Comparison of ENCODE assay signal across 17 mouse cellular contexts in genomic region chr19:29009046-29009445, GRCm38 (mm10). TPM values are rescaled to one million over a fixed set of nuclear protein-coding genes. Genes with fewer than 3 reads are reported as not detected.
DNase-seq lines count a peak whose midpoint lies in the region; ATAC-seq lines count a peak whose summit lies in the region.
"Had no signal": no experiment of that assay in that cellular context is flagged by ENCODE, and none has a peak within 500 bp of the region (broad histone marks: within the 10 kb centered on the region; RNA-seq: fewer than 3 reads in every experiment).

No protein-coding gene starts in this region.

- no peak overlapping the region for H3K4me3 ChIP-seq in midbrain, embryonic 11.5 days (ENCODE audit: low read depth, low read length)
- no peak overlapping the region for H3K4me3 ChIP-seq in midbrain, embryonic 13.5 days (replicated peaks)
- H3K4me3 ChIP-seq: embryonic facial prominence, embryonic 12.5 days; embryonic facial prominence, embryonic 15.5 days; hindbrain, embryonic 12.5 days; hindbrain, embryonic 15.5 days had no signal

- H3K4me2 ChIP-seq in midbrain, embryonic 11.5 days: no peak overlapping the region
- no peak overlapping the region for H3K4me2 ChIP-seq in midbrain, embryonic 13.5 days (replicated peaks)
- H3K4me2 ChIP-seq: embryonic facial prominence, embryonic 12.5 days; embryonic facial prominence, embryonic 15.5 days; heart, embryonic 11.5 days; hindbrain, embryonic 12.5 days; hindbrain, embryonic 15.5 days had no signal

- 94% methylated on average over 11 of the region's 11 CpGs for WGBS in midbrain, embryonic 11.5 days
- WGBS in midbrain, embryonic 13.5 days: 94% methylated on average over 11 of the region's 11 CpGs

- no peak for ATAC-seq in midbrain, embryonic 11.5 days (ENCODE audit: low FRiP score)
- ATAC-seq in midbrain, embryonic 13.5 days: no peak
- ATAC-seq: CD4-positive, CD25-positive, alpha-beta regulatory T cell, adult 4 months; forebrain, embryonic 14.5 days had no signal

- H3K9ac ChIP-seq in midbrain, embryonic 11.5 days (ENCODE audit: low read length): no peak overlapping the region
- no peak overlapping the region for H3K9ac ChIP-seq in midbrain, embryonic 13.5 days (replicated peaks)
- H3K9ac ChIP-seq: embryonic facial prominence, embryonic 12.5 days; embryonic facial prominence, embryonic 15.5 days; hindbrain, embryonic 12.5 days; hindbrain, embryonic 15.5 days had no signal

- no peaks in the 10 kb centered on the region for H3K27me3 ChIP-seq in midbrain, embryonic 11.5 days (ENCODE audit: control insufficient read depth, insufficient read depth, low read length)
- no peaks in the 10 kb centered on the region for H3K27me3 ChIP-seq in midbrain, embryonic 13.5 days
- H3K27me3 ChIP-seq: embryonic facial prominence, embryonic 12.5 days; embryonic facial prominence, embryonic 15.5 days; hindbrain, embryonic 12.5 days; hindbrain, embryonic 15.5 days had no signal

- peak; percentile 79 for DNase-seq in midbrain, embryonic 11.5 days (ENCODE audit: low spot score, missing footprints)
- DNase-seq in ES-CJ7 (ENCODE audit: low read depth, low spot score): peak; percentile 70
- DNase-seq in ZHBTc4 (ENCODE audit: low read depth, low spot score): peak; percentile 70
- no peak for DNase-seq in right cerebral cortex, postnatal 10 days (ENCODE audit: low spot score in 2 of 2)
- no peak for DNase-seq in left cerebral cortex, adult 9 months (ENCODE audit: low spot score in 2 of 2)
- DNase-seq: cerebellum, adult 11 months; cerebellum, adult 2 months; cerebellum, postnatal 25 days; gastrocnemius, postnatal 25 days had no signal

- H3K27ac ChIP-seq in midbrain, embryonic 11.5 days (ENCODE audit: low read depth, low read length): no peak overlapping the region
- H3K27ac ChIP-seq in midbrain, embryonic 13.5 days: no peak overlapping the region
- H3K27ac ChIP-seq: embryonic facial prominence, embryonic 12.5 days; embryonic facial prominence, embryonic 15.5 days; hindbrain, embryonic 12.5 days; hindbrain, embryonic 15.5 days had no signal

- peaks cover 2% of the 10 kb centered on the region; the same call in 1 of the 2 replicates for H3K36me3 ChIP-seq in midbrain, embryonic 11.5 days (ENCODE audit: control insufficient read depth, insufficient read depth, low read length)
- H3K36me3 ChIP-seq in midbrain, embryonic 13.5 days: peaks cover 58% of the 10 kb centered on the region

- H3K9me3 ChIP-seq in midbrain, embryonic 11.5 days (ENCODE audit: control insufficient read depth, low read length): no peaks in the 10 kb centered on the region
- H3K9me3 ChIP-seq in midbrain, embryonic 13.5 days: no peaks in the 10 kb centered on the region
- H3K9me3 ChIP-seq: embryonic facial prominence, embryonic 12.5 days; embryonic facial prominence, embryonic 15.5 days; hindbrain, embryonic 12.5 days; hindbrain, embryonic 15.5 days had no signal

- no peaks in the 10 kb centered on the region for H3K4me1 ChIP-seq in midbrain, embryonic 11.5 days (ENCODE audit: control insufficient read depth, insufficient read depth, low read length)
- no peaks in the 10 kb centered on the region for H3K4me1 ChIP-seq in midbrain, embryonic 13.5 days (replicated peaks)
- H3K4me1 ChIP-seq: embryonic facial prominence, embryonic 12.5 days; embryonic facial prominence, embryonic 15.5 days; hindbrain, embryonic 12.5 days; hindbrain, embryonic 15.5 days had no signal

RNA-seq across cellular contexts. Expression of gene Cdc37l1, which starts 18.9 kb away (rescaled TPM):
- 45.5 and 52.9 TPM in 2 replicates for polyA plus RNA-seq in midbrain, embryonic 11.5 days (2014; fragmentation: Nextera tagmentation; extraction: Ambion mirVana)
- polyA plus RNA-seq in midbrain, embryonic 13.5 days (2015; fragmentation: Nextera tagmentation; extraction: Ambion mirVana): 51.6 and 51.9 TPM in 2 replicates

RNA-seq across cellular contexts. Expression of gene Ak3, which starts 38.7 kb away (rescaled TPM):
- polyA plus RNA-seq in midbrain, embryonic 11.5 days (2014; fragmentation: Nextera tagmentation; extraction: Ambion mirVana): 96.7 and 97.2 TPM in 2 replicates
- 53.1 and 58.0 TPM in 2 replicates for polyA plus RNA-seq in midbrain, embryonic 13.5 days (2015; fragmentation: Nextera tagmentation; extraction: Ambion mirVana)

RNA-seq across cellular contexts. Expression of gene 4430402I18Rik, which starts 41.4 kb away (rescaled TPM):
- polyA plus RNA-seq in midbrain, embryonic 11.5 days (2014; fragmentation: Nextera tagmentation; extraction: Ambion mirVana): 0.46 and 0.63 TPM in 2 replicates
- 0.67 and 0.84 TPM in 2 replicates for polyA plus RNA-seq in midbrain, embryonic 13.5 days (2015; fragmentation: Nextera tagmentation; extraction: Ambion mirVana)

RNA-seq across cellular contexts. Expression of gene Plpp6, which starts 45.3 kb away (rescaled TPM):
- polyA plus RNA-seq in midbrain, embryonic 11.5 days (2014; fragmentation: Nextera tagmentation; extraction: Ambion mirVana): 7.3 and 8.8 TPM in 2 replicates
- 8.7 and 9.8 TPM in 2 replicates for polyA plus RNA-seq in midbrain, embryonic 13.5 days (2015; fragmentation: Nextera tagmentation; extraction: Ambion mirVana)

Comparison
In these comparisons a context has a peak if more than half of its experiments do, and no peak if none do; other contexts are left out.
1. DNase-seq: peak in midbrain, embryonic 11.5 days (single experiment), ES-CJ7 (single experiment) and ZHBTc4 (single experiment); none in right cerebral cortex, postnatal 10 days (0 of 2) and left cerebral cortex, adult 9 months (0 of 2).